Mouse (Mus musculus) stomach, postnatal 0 days (tissue): ENCODE measurements around the gene Ovol1. TPM values are rescaled to one million over a fixed set of nuclear protein-coding genes. Genes with fewer than 3 reads are reported as not detected.
A peak's percentile ranks its signal among the peaks of the same experiment; 100 is the strongest.

Experiments
- ATAC-seq: fragments of 200-750 bp; cut with Nextera tagmentation; 2 replicates; pipeline ENCODE4 v1.8.0; 2017; ENCODE audit not compliant: low FRiP score, low TSS enrichment
- DNase-seq: peaks from one replicate; pipeline ENCODE4 v3.0.0-alpha.2; 2016; ENCODE audit warnings: low spot score
- H3K27ac ChIP-seq: fragments of 300-500 bp; sonication (generic); replicated peaks from 2 replicates; pipeline ENCODE4 v1.5.1; 2014; ENCODE audit warnings: mild to moderate bottlenecking, control low read depth
- H3K27me3 ChIP-seq: fragments of 300-500 bp; sonication (generic); 2 replicates; pipeline ENCODE4 v1.6.1; 2014; ENCODE audit warnings: low read length; ENCODE audit not compliant: control insufficient read depth, insufficient read depth
- H3K36me3 ChIP-seq: fragments of 300-500 bp; sonication (generic); 2 replicates; pipeline ENCODE4 v1.6.1; 2014; ENCODE audit warnings: low read length, mixed read lengths; ENCODE audit not compliant: control insufficient read depth, insufficient read depth
- H3K4me1 ChIP-seq: fragments of 300-500 bp; sonication (generic); replicated peaks from 2 replicates; pipeline ENCODE4 v1.6.1; 2014; ENCODE audit warnings: antibody characterized with exemption; ENCODE audit not compliant: control insufficient read depth, insufficient read depth
- H3K4me2 ChIP-seq: fragments of 300-500 bp; sonication (generic); replicated peaks from 2 replicates; pipeline ENCODE4 v1.6.1; 2014; ENCODE audit warnings: low read depth, mild to moderate bottlenecking, control low read depth, moderate library complexity
- H3K4me3 ChIP-seq: fragments of 300-500 bp; sonication (generic); 2 replicates; pipeline ENCODE4 v1.5.1; 2014; ENCODE audit warnings: low read depth, low read length, control low read depth
- H3K9ac ChIP-seq: fragments of 300-500 bp; sonication (generic); 2 replicates; pipeline ENCODE4 v1.6.1; 2014; ENCODE audit warnings: mild to moderate bottlenecking, low read length, control low read depth, mixed read lengths
- H3K9me3 ChIP-seq: fragments of 300-500 bp; sonication (generic); 2 replicates; pipeline ENCODE4 v1.6.1; 2016; ENCODE audit warnings: low read length; ENCODE audit not compliant: control insufficient read depth
- CTCF ChIP-seq: IDR thresholded peaks from 2 replicates; pipeline ENCODE4 v1.5.1; 2016; ENCODE audit warnings: antibody characterized with exemption, low read depth, mild to moderate bottlenecking, moderate library complexity
- EP300 ChIP-seq: optimal IDR thresholded peaks from 2 replicates; pipeline ENCODE3; 2016; ENCODE audit warnings: antibody characterized with exemption
- WGBS: fragments of 180-500 bp; shearing (Covaris S2); extraction: QIAGEN DNeasy Blood & Tissue Kit; methylation state at CpG from one replicate; pipeline ENCODE4 v1.1.7; 2014; 5-methylcytosine and 5-hydroxymethylcytosine counted together
- polyA plus RNA-seq: library from polyadenylated mRNA; unstranded; fragments of >200 nt; fragmentation: Nextera tagmentation; extraction: Ambion mirVana; gene quantifications from 2 replicates; pipeline ENCODE4 v1.2.1, GENCODE M21; 2015

Ovol1 gene
- 26.6 and 28.2 TPM in 2 replicates for polyA plus RNA-seq

- DNase-seq = peak; percentile 92
- WGBS = 2% methylated on average over 57 of the region's 57 CpGs
Observed at GRCm38 (mm10) chr19:5560457-5561041, at the start of gene Ovol1. Gene Ovol1, minus strand, starts transcription at chr19:5560646.

GRCm38 (mm10) chr19:5609547-5610404 is 49.3 kb upstream of the Ovol1 start, which contains the start of gene Kat5:
Gene Kat5, minus strand, starts transcription at chr19:5610237.
- Histone ChIP-seq H3K36me3 (peaks cover 18% of the 10 kb centered on the region), H3K4me1 (0 out of 2 replicates have a peak, but pooled peaks cover 4% of the 10 kb centered on the region), H3K9ac (peak within 1 kb of the TSS; percentile 90), H3K4me2 (peak within 1 kb of the TSS; percentile 77), H3K9me3 (no peaks in the 10 kb centered on the region), H3K27me3 (no peaks in the 10 kb centered on the region), H3K27ac (peak within 1 kb of the TSS; percentile 97), H3K4me3 (peak within 1 kb of the TSS; percentile 74)
- DNase-seq = peak; percentile 91
- peak; percentile 37; the same call in 1 of the 2 replicates for TF ChIP-seq CTCF
- TF ChIP-seq EP300 = no peak
- peak; percentile 92 for ATAC-seq
- WGBS = under 1% methylated on average over 55 of the region's 55 CpGs

More at GRCm38 (mm10) chr19:5560457-5561041, at the start of gene Ovol1:
- no peaks in the 10 kb centered on the region for H3K4me1 ChIP-seq
- peak within 1 kb of the TSS; percentile 86 for H3K27ac ChIP-seq
- TF ChIP-seq EP300 (peak; percentile 28), CTCF (no peak)
- H3K4me3 ChIP-seq = peak within 1 kb of the TSS; percentile 50
- peak within 1 kb of the TSS; percentile 54 for H3K9ac ChIP-seq
- H3K36me3 ChIP-seq = no peaks in the 10 kb centered on the region
- H3K4me2 ChIP-seq = peak within 1 kb of the TSS; percentile 58
- H3K9me3 ChIP-seq = no peaks in the 10 kb centered on the region
- no peaks in the 10 kb centered on the region for H3K27me3 ChIP-seq
- ATAC-seq = peak; percentile 84

GRCm38 (mm10) chr19:5609171-5609546 is 48.7 kb upstream of the Ovol1 start:
- Histone ChIP-seq H3K27ac (peak overlapping the region; percentile 97), H3K4me1 (0 out of 2 replicates have a peak, but pooled peaks cover 4% of the 10 kb centered on the region), H3K9ac (peak overlapping the region; percentile 90), H3K4me2 (peak overlapping the region; percentile 77), H3K36me3 (peaks cover 19% of the 10 kb centered on the region), H3K4me3 (peak overlapping the region; percentile 74), H3K9me3 (no peaks in the 10 kb centered on the region), H3K27me3 (no peaks in the 10 kb centered on the region)
- WGBS = 37% methylated on average over 10 of the region's 10 CpGs
- TF ChIP-seq EP300 (no peak), CTCF (no peak)
- no peak for DNase-seq
- ATAC-seq = no peak; the same call in 1 of the 2 replicates

GRCm38 (mm10) chr19:5608707-5609106 is 48.3 kb upstream of the Ovol1 start:
- TF ChIP-seq CTCF (no peak), EP300 (no peak)
- H3K27ac ChIP-seq = 0 out of 2 replicates have a peak overlapping the region, but pooled peaks have one; percentile 97
- H3K27me3 ChIP-seq = no peaks in the 10 kb centered on the region
- peaks cover 22% of the 10 kb centered on the region for H3K36me3 ChIP-seq
- 96% methylated on average over 13 of the region's 13 CpGs for WGBS
- peak overlapping the region; percentile 77; the same call in 1 of the 2 replicates for H3K4me2 ChIP-seq
- no peak for DNase-seq
- H3K4me3 ChIP-seq = peak overlapping the region; percentile 74; the same call in 1 of the 2 replicates
- H3K4me1 ChIP-seq = 0 out of 2 replicates have a peak, but pooled peaks cover 4% of the 10 kb centered on the region
- no peak overlapping the region; the same call in 1 of the 2 replicates for H3K9ac ChIP-seq
- ATAC-seq = no peak
- H3K9me3 ChIP-seq = no peaks in the 10 kb centered on the region

- Histone ChIP-seq H3K27ac (no peak overlapping the region), H3K4me3 (no peak overlapping the region), H3K4me1 (peaks cover 4% of the 10 kb centered on the region; the same call in 1 of the 2 replicates), H3K36me3 (peaks cover 25% of the 10 kb centered on the region), H3K27me3 (no peaks in the 10 kb centered on the region), H3K9me3 (no peaks in the 10 kb centered on the region), H3K9ac (no peak overlapping the region), H3K4me2 (no peak overlapping the region)
- DNase-seq (no peak), ATAC-seq (no peak)
- no peak for TF ChIP-seq CTCF
- no peak for TF ChIP-seq EP300
- 92% methylated on average over 26 of the region's 26 CpGs for WGBS
Observed at GRCm38 (mm10) chr19:5607705-5608410, 47.4 kb upstream of the Ovol1 start.
